Mouse (Mus musculus): Measurements from ENCODE around the gene Myo1h.

Gene Myo1h

DNA sequence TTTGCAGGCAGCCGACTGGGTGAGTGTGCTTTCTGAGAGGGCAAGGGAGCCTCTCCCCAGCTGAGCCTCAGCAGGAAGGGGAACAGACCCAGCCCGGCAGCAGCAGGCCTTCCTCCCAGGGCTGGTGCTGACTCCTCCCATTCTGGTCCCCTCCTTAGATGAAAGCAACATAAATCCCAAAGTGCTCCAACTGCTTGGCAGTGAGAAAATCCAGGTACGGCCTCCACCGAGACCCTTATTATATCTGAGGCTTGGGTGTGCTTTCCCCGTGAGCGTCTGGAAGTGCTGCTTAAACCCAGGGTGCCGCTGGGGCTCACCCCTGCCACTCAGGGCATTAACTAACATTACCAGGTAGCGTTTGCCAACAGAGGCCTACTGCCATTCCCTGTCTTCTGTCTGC lies 70.6 kb downstream of the Myo1h start:
- no peak for DNase-seq (ENCODE audit: extremely low spot score)

DNA sequence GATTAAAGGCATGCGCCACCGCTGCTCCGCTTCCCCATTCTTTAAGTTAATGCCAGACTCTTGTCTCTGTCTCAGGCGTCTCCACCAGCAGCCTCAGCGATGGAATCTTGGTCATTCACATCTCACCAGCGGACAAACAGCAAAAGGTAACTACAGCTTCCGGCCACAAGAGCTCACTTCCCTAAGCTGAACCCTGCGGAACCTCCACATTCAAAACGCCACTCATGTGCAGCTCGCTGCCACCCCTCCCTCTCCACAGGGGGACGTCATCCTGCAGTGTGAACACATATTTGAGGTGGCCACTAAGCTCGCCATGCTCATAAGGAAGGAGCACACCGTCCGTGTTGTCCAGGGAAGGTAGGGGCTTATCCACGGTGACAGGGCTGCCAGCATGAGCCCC lies 72.0 kb downstream of the Myo1h start:
- DNase-seq (ENCODE audit: extremely low spot score), result no peak

DNA sequence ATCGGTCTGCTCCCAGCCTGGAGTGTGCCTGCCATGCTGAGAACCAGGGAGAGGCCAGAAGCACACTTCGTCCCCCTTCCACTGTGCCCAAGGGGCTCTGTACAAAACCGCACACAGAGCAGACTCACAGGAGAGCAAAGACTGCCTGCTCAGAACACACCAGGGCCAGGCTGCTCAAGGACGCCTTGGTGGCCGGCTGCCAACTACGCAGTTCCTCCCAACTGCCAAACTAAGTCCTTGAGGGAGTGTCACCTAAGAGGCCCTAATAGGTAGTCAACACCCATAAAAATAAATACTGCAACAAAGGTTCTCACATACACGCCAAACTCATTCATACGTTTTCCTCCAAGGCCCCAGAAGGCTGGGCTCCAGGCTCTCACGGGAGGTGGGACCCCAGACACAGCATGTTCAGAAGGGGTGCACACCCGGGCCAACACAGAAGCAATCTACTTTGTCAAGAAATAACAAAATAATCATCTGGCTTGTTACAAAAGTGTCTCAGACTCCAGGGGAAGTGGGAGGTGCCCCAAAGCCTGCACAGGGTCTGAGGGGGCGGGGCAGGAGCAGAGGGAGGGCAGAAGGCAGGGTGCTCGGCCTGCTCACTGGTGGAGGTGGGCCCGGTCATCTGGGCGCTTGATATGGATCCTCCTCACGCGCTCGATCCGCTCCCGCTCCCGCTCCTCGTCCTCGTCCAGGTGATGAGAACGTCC lies 76.2 kb downstream of the Myo1h start:
- no peak for DNase-seq (ENCODE audit: extremely low spot score)

DNA sequence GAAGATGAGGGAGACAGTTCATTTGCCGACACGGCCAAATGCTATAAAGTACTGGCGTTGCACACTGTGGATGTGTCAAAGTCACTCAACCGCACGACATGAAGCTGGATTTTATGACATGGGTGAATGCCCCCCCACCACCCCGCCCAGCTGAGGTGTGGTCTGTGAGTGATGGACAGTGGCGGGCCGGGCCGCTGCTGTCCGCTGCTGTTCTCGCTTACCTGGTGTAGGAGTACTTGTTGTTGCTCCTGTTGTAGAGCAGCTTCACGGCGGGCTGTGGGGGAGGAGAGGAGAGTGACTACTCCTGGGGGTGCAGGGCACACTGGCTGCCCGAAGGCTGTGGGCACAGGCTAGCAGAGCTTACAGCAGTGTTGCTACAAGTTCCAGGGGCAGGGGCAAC lies 79.2 kb downstream of the Myo1h start:
- DNase-seq (ENCODE audit: extremely low spot score), result no peak

DNA sequence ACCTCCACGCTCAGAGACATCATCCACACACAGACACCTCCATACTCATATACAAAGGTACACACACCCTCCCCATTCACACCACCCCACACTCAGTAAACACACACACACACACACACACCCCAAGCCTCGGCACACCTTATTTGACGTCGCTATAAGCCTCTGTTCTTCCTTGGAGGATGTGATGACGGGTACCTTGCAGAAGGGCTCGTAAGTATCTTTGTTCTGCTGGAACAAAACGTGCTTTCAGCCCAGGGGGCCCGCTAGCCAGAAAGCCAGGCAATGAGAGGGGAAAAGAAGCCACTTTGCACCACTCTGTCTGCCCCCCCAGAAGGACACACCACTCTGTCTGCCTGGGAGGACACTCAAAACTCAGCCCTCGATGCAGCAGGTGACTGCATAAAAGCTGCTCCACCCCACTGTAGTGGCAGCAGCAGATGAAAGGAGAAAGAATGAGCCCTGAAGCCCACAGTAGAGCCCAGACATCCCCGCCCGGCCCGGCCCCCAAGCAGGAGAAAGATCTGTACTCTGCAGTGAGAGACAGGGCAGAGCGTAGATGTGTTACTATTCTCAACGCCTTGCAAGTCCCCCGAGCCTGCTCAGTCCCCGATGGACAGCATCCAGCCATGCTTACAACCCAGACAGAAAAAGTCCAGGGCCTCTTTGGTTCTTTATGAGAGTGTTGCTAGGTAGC lies 80.0 kb downstream of the Myo1h start:
- no peak for DNase-seq (ENCODE audit: extremely low spot score)

DNA sequence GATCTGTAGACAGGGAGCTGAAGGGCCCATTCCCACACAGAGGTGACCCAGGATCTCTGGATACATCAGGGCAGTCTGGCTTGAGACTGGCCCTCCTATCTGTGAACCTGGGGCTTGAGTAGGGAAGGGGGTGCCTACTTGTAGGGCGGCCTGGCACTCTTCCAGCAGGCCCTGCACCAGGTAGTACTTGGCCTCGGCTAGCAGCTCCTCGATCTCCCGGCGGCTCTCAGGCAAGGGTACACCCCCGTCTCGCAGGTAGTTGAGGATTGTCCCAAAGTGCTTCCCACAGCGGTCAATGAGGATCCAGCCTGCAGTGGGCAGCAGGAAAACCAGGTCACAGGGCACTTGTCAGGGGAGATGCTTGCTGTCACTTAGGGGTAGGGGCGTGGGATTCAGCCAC lies 81.0 kb downstream of the Myo1h start:
- DNase-seq (ENCODE audit: extremely low spot score), result no peak

DNA sequence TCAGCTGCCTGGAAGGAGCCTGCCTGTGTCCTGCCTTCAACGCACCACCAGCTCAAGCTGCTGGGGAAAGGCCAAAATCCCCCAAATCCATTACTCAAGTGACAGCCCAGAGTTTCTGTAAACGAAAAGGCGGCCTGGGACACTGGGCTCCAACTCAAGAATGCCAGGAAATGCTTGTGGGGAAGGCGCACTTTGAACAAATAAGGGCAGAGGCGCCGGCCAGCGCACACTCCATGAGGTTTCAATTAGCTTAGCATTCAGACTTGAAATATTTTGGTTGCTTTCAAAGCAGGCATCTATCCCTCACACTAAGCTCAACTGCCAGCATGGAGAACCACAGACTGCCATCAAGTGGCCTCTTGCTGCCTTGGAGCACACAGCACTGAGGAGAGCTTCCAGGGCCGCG lies 81.4 kb downstream of the Myo1h start:
- no peak for DNase-seq (ENCODE audit: extremely low spot score)

DNA sequence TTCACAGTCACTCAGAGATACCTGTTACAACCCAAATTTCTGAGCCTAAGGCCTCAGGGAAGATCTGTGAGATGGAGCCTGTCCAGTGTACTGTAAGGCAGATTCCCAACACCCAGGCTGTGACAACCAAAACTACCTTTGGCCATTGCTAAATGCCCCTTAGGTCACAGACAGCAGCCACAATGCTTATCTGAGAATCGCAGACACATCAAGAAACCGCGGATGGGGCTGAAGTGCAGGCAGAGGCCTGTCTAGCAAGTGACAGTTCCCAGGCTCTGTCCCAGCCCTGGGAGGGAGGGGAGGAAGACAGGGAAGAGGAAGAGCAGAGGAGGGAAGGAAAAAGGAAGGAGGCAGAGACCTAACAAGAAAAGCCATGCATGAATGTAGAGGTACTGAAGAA lies 82.4 kb downstream of the Myo1h start:
- DNase-seq (ENCODE audit: extremely low spot score), result no peak

DNA sequence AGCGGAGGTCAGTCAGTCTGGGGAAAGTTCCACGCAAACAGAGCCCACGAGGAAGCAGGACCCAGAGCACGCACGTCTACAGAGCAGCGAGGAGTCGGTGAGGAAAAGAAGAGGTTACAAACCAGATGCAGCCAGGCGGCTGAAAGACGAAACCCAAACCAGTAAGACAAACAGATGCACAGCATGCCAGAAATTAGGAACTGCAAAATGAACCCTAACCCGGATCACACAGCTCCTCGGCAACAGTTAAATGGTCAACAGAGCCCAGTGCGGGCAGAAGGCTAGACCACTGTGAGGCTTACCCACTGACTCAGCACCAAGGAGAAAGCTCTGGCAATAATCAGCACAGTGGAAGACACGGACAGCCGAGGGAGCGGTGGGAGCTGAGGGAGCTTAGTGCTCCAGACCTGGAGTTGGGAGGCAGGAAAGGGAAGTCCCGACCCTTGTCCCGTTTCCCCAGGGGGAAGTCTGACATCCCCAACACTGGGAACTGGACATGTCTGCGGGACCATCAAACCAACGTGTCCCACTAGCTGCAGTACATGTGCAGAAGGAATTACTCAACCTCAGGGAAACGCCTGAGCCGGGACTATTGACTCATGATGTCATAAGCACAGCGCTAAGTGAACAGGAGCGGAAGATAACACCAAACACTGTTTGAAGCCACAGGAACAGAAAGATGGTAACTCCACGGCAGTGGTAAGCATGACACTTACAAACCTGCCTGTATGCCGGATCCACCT lies 82.9 kb downstream of the Myo1h start:
- DNase-seq (ENCODE audit: extremely low spot score), result no peak

DNA sequence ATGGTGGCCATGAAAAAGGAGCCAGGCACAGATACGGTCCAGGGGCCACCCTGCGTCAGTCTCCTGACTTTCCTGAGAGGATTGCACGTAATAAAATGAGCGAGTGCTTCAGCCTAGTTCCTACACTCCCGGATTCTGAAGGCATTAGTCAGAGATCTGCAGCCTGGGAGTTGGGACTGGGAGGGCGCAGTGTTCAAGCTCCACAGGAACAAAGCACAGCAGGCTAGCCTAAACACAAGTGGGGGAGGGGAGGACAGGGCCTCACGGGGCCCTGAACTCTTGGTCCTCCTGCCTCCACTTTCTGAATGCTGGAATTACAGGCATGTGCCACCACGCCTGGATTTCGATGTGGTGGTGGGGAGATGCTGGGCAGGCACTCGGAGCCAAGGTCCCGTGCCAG lies 83.6 kb downstream of the Myo1h start:
- DNase-seq (ENCODE audit: extremely low spot score), result no peak

DNA sequence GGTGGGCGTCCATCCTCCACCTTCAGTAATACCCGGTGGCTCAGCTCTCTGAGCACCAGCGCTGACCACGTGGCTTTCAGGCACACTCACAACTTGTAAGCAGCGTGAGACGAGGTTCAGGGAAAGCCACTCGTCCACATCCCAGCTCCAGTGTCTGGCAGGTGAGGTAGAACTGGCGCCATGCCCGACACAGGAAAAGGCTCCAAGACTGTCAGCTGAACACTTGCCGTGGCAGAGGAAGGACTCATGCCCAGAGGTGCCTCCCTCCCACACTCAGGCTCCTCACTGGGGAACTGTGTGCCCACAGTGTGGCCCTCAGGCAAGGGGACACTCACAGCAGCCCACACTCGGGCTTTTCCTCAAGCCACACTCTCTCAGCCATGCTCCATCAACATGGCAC lies 84.2 kb downstream of the Myo1h start:
- DNase-seq (ENCODE audit: extremely low spot score), result no peak

DNA sequence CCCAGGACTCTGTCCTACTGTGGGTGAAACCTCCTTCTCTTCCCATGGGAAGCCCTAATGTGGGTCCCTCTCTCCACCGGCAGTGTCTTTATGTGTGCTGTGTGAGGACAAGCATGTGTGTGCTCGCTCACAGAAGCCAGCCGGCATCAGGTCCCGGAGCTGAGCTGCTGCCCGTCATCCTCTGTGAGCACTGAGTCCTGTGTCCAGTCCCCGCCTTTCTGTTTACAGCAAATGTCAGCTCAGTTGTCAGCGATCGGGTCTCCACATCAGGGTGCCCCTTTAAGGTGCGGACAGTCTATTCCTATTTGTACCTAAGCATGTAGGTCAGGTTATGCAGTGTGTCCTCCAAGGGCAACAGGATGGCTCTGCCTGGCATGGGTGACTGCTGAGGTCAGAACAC lies 84.6 kb downstream of the Myo1h start:
- no peak for DNase-seq (ENCODE audit: extremely low spot score)

DNA sequence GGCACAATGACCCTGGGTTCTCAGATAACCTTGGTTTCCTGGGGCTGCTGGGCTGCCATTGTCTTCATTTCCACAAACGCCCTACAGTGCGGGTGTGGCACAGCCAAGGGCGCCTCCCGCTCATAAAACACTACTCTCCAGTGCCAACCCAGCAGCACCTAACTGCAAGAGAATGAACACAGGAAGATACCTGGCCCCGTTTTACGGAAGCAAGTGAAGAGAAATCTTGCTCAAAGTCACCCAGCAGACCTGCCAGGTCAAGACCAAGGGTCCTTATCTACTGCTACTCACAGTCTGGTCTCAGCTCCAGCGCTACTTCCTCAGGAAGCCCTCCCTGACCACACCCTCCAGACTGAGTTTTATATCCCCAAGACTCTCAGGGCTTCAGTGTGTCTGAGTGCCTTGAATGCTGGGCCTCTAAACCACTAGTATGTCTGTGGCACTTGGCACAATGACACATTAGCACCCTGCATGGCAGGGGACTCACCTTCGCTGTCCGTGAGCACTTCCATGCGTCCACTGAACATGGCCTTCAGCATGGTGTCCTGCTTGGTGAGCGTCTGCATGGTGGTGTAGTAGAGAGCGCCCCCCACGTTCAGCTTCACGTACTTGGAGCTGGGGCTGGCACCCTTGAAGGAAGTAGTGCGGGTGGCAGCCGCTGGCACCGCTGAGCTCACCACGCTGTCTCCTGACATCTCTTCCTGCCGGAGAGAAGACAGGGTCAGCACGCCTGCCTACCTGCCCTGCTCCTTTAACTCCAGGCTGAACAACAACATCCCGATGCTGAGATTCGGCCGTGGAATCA lies 85.6 kb downstream of the Myo1h start:
- DNase-seq (ENCODE audit: extremely low spot score), result no peak

DNA sequence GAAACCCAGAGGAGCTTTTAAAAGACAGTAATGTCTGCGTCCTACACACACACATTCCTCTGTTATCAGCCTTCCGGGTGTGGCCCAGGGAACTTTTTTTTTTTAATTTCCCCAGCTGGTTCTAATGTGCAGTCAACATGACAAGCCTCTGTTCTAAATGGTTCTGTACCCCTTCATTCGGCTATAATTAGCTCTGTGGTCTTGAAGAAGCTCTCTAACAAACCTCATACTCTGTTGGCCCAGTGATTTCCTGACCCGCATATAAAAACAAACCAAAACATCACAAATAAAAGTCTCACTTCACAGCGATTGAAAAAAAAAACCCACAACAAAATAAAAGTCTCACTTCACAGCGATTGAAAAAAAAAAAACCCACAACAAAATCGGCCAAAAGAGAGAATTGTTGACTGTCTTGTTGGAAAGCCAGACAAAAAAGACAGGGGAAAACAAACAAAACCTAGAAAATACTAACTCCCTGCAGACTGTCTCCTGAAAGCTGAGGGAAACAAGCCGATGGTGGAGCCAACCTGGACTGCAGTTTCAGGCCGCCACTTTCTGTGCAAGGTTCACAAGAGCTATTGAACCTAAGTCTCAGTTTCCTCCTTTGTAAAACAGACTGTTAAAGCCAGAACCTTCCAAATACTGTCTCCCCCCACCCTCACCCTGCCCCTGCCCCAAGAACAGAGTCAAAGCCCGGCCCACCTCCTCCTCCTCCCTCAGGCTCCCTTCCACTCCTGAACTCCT lies 89.4 kb downstream of the Myo1h start:
- DNase-seq (ENCODE audit: extremely low spot score), result no peak

DNA sequence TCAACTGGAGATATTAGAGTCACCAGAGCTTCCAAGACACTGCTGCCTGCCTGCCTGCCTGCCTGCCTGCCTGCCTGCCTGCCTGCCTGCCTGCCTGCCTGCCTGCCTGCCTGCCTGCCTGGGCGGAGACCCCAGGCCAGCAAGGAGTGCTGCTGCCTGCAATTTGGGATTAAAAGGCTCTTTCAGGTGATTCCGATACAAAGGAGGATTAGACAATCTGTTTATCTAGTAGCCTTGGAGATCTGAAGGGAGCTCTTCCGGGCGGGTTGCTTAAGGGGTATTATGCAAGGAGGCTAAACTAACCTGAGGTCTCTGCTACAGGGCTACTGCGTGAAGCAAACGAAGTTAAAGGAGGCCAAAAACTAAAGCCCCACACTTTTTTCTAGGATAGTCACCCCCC lies 90.0 kb downstream of the Myo1h start:
- no peak for DNase-seq (ENCODE audit: extremely low spot score)

DNA sequence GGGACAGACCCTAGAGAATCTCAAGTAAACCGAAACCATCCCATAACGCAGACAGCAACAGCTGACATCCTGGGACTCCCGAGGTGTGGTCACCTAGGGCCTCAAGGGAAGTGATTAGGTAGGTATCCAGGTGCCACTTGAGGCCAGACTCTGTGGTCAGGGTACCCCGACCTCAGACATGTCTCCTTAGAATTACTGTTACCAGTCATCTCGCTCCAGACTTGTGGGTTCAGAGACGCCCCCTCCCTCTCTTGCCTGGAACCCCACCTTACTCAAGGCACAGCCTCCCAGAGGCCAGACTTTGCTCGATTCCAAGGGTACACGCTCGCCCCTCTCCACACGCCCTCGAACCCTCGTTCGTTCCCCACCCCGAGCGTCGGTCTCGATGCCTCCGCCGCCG lies 90.8 kb downstream of the Myo1h start:
- no peak for DNase-seq (ENCODE audit: extremely low spot score)

DNA sequence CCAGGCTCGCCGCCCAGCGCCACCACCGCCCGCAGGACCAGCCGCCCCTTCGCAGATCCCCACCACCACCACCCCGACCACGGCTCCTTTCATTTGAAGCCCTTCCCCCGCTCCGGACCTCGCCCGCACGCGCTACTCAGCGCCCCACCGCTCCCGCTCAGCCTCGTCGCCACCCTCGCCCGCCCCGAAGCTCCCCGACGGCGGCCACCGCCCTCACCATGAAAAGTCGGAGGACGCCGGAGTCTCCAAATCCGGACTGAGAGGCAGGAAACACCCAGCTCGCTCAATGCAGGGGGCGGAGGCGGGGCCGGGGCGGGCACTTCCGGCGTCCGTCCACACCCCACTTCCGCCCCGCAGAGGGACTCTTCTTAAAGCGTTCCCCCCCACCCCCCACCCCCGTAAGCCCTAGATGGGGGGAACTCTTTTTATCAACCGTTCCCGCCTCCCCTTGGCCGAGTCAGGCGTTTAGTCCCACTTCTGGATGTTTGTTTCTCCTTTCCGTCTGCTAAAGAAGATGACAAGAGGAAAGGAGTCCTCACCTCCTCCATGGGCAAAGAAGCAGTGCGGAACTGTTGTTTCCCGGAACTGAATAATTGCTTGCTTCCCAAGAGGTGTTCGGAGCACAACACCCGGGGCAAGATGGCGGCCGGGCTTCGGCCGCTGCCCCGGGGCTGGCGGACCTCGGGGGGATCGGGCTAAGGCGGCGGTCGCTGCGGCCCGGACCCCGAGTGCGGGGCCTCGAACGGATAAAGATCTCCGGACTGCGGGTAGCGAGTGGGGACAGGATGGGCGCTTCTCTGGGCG lies 91.4 kb downstream of the Myo1h start, which contains the start of the genes Kctd10 and Ube3b:
TSS of gene Kctd10 (minus strand) at position 300 of the 804 bp plus-strand sequence.
TSS of gene Ube3b (plus strand) at position 399 of the 804 bp plus-strand sequence.
- peak; percentile 92 for DNase-seq (ENCODE audit: extremely low spot score)

DNA sequence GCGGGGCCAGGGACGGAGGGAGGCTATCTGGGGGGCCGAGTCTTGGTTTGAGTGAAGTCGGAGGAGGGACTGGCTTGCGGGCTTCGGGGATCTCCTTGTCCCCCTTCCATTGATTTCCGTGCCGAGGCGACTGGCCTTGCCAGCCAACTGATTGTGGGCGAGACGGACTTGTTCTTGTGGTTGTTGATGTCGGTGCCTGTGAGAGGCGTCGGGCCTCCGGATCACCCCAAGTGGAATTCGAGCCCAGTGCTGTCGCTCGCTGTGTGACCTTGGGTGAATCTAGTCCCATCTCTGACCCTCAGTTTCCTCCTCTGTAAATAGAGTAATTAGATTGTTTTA lies 92.0 kb downstream of the Myo1h start:
- DNase-seq (ENCODE audit: extremely low spot score), result no peak

DNA sequence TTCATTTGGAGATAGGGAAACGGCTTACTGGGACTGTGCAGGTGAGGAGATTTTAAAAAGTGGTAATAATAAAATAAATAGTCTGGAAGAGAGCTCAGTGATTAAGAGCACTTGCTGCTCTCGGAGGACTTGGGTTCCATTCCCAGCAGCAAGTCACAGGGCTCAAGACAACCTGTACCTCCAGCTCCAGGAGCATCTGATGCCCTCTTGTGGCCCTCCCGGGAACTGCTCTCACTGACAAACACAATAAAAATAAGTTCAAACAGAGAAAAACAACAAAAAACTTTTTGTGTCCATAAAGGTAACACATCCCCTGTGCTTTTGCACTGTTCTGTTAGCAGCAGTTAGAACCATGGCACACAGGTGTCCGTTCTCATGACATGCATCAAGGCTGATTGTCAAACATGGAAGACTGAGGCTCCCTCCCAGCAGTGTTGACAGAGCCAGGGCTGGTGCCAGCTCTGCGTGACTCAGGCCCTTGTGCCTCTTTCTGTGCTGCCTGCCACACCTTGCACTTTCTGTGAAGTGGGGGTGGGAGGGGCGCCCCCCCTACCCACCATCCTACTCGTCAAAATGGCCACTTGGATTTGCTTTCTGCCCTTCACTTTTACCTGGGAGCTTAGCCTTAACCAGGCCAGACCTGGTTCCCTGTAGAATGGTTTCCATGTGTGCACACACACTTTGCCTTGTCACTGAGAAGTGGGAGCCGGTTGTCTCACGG lies 94.4 kb downstream of the Myo1h start:
- DNase-seq (ENCODE audit: extremely low spot score), result no peak

DNA sequence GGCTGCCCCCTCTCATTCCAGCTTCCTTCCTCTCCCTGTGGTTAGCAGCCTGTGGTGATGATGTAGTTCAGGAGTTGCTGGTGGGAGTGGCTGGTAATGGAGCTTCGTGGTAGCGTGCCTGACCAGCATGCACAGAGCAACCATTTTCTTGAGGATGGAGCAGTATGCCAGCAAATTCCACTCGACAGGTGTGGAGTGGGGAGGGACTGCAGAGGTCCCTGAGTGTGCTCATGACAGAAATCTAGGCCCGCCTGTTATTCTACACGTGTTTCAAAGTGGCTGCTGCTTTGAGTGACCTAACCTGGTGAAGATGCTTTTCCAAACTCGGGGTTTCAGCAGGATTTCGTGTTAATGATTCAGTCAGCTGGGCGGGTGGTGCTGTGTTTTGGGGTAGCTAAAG lies 95.5 kb downstream of the Myo1h start:
- DNase-seq (ENCODE audit: extremely low spot score), result no peak

Measured in embryo, embryonic 9.5 days (tissue).